Mouse (Mus musculus) layer of hippocampus, adult 9-11 months (tissue): Measurements from ENCODE around the gene Rbfox1.

Source experiments
- DNase-seq: peaks from one replicate; pipeline ENCODE4 v3.0.0; 2022

The Rbfox1 gene

GRCm38 (mm10) chr16:7164153-7164737 lies 1279.1 kb downstream of the Rbfox1 start:
- no peak for DNase-seq

- DNase-seq, result no peak
Measured at GRCm38 (mm10) chr16:7175960-7176359, 1290.8 kb downstream of the Rbfox1 start.

- peak; percentile 47 for DNase-seq
Measured at GRCm38 (mm10) chr16:7187788-7188187, 1302.6 kb downstream of the Rbfox1 start.

GRCm38 (mm10) chr16:7193535-7193934 lies 1308.4 kb downstream of the Rbfox1 start:
- DNase-seq, result peak; percentile 22

GRCm38 (mm10) chr16:7197953-7198352 lies 1312.8 kb downstream of the Rbfox1 start:
- DNase-seq, result no peak

- DNase-seq, result no peak
Measured at GRCm38 (mm10) chr16:7200239-7200638, 1315.1 kb downstream of the Rbfox1 start.

GRCm38 (mm10) chr16:7201816-7202215 lies 1316.7 kb downstream of the Rbfox1 start:
- DNase-seq, result no peak

GRCm38 (mm10) chr16:7206116-7206900 lies 1321.2 kb downstream of the Rbfox1 start:
- no peak for DNase-seq

GRCm38 (mm10) chr16:7207599-7207998 lies 1322.4 kb downstream of the Rbfox1 start:
- no peak for DNase-seq

GRCm38 (mm10) chr16:7212756-7213155 lies 1327.6 kb downstream of the Rbfox1 start:
- peak; percentile 47 for DNase-seq

- no peak for DNase-seq
Measured at GRCm38 (mm10) chr16:7223265-7223664, 1338.1 kb downstream of the Rbfox1 start.

- peak; percentile 73 for DNase-seq
Measured at GRCm38 (mm10) chr16:7226000-7226399, 1340.8 kb downstream of the Rbfox1 start.

GRCm38 (mm10) chr16:7228246-7228645 lies 1343.1 kb downstream of the Rbfox1 start:
- DNase-seq, result no peak

- no peak for DNase-seq
Measured at GRCm38 (mm10) chr16:7229232-7229631, 1344.1 kb downstream of the Rbfox1 start.

- DNase-seq, result no peak
Measured at GRCm38 (mm10) chr16:7241627-7242026, 1356.5 kb downstream of the Rbfox1 start.

GRCm38 (mm10) chr16:7242501-7242900 lies 1357.3 kb downstream of the Rbfox1 start:
- DNase-seq, result no peak

GRCm38 (mm10) chr16:7244382-7244781 lies 1359.2 kb downstream of the Rbfox1 start:
- no peak for DNase-seq

GRCm38 (mm10) chr16:7251696-7252095 lies 1366.5 kb downstream of the Rbfox1 start:
- DNase-seq, result no peak

- peak; percentile 38 for DNase-seq
Measured at GRCm38 (mm10) chr16:7257366-7257765, 1372.2 kb downstream of the Rbfox1 start.

- no peak for DNase-seq
Measured at GRCm38 (mm10) chr16:7263261-7263660, 1378.1 kb downstream of the Rbfox1 start.

- no peak for DNase-seq
Measured at GRCm38 (mm10) chr16:7265715-7266114, 1380.6 kb downstream of the Rbfox1 start.

- DNase-seq, result peak; percentile 22
Measured at GRCm38 (mm10) chr16:7275501-7275900, 1390.3 kb downstream of the Rbfox1 start.

GRCm38 (mm10) chr16:7275901-7276300 lies 1390.7 kb downstream of the Rbfox1 start:
- no peak for DNase-seq

GRCm38 (mm10) chr16:7279544-7279943 lies 1394.4 kb downstream of the Rbfox1 start:
- peak; percentile 71 for DNase-seq

- DNase-seq, result peak; percentile 84
Measured at GRCm38 (mm10) chr16:7282257-7282656, 1397.1 kb downstream of the Rbfox1 start.
